Mouse (Mus musculus) MEL-GATA-1-ER (cell line): ENCODE results near the gene Bub1b.

ENCODE experiments used
- DNase-seq: peaks from one replicate; pipeline ENCODE4 v3.0.0-alpha.2; 2012; ENCODE audit warnings: low read depth; ENCODE audit errors: extremely low read depth

Bub1b gene

DNA sequence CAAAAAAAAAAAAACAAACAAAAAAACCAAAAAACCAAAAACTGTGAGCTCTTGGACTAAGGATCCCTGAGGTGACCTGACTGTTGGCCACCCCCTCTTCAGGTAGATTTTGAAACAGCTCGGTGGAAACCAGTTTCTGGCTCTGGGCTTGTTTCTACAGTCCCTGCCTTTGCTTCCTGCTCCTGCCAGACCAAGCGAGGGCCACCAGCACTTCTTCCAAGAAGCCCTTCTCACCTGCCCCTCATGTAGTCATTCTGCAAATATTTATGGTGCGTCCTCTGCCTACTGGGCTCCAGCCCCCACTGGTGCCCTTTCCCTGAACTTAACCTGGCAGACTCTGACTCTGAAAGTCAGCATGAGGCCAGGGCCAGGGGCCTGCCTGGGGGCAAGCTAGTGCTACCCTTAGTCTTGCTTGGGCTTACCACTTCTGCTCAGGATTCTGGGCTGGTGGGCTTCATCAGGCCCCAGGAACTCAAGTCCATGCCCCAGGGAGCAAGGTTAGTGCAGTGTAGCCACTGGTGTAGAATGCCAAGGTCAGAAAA, 67.0 kb downstream of the Bub1b start:
- DNase-seq: no peak

DNA sequence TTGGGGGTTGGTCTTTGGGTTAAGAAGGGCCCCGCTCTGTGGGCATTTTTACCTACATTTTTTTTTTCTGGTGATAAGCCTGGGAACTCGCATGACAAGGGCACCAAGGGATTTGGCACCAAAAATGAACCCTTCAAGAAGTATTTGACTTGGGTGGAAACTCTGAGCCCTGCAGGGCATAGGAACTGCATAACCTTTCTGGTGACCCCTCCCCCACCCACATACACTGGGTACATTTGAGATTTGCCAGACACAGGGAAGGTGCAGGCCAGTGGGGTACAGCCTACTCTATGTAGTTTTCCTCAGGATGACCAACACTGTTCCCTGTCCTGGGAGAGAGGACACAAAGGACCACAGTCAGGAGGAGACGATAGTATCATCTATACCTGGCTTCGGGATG, 67.6 kb downstream of the Bub1b start:
- no peak for DNase-seq

DNA sequence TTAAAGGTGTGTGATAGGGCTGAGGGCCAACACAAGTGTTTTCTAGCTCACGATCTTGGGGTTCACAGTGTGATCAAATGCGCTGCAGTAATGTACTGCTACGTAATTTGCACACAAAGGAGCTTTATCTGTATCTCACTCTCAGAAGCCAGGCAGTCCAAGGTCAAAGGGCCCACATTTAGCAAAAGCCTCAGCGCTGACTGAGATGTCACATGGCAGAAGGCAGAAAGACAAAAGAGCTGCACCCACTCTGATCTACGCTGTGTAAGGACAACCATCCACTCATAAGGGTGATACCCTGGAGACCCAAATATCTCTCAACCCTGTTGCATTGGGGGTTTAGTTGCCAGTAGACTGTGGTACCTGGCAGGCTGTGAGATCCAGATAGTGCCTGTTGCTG, 69.2 kb downstream of the Bub1b start:
- no peak for DNase-seq

DNA sequence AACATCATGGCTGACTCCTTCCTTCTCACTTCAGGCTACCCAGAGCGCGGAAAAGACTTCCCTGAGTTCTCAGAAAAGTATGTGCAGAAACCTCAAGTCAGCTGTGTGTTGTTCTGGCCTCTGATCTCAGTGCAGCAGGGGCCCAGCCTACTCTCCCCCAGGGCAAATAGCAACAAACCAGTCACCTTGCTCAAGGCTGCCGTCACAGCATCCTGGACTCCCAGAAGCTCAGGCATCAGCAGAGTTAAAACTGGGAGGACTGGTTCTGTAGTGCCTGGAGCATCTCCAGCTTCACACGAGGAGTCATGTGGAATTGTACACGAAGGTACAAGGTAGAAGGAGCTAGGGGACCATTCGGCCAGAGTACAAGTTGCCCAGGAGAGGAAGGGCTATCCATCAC, 71.2 kb downstream of the Bub1b start:
- no peak for DNase-seq

DNA sequence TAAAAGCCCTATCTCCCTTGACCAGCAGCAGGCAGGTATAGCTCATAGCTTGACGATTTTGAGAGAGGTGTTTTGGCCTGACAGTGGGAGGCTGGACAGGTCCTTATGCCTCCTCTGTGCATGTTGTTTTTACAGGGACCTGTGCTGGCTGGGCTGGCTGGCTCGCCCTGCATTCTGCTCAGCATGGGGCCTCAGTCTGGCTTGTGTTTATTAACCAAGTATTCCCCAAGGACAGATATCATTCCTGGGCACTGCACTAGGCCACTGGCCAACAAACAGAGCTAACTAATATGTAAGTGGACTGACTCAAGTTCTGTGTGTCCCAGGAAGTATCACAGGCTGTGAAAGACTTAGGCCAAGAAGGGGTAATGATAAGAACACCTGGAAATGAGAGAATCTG, 71.8 kb downstream of the Bub1b start:
- DNase-seq: no peak

DNA sequence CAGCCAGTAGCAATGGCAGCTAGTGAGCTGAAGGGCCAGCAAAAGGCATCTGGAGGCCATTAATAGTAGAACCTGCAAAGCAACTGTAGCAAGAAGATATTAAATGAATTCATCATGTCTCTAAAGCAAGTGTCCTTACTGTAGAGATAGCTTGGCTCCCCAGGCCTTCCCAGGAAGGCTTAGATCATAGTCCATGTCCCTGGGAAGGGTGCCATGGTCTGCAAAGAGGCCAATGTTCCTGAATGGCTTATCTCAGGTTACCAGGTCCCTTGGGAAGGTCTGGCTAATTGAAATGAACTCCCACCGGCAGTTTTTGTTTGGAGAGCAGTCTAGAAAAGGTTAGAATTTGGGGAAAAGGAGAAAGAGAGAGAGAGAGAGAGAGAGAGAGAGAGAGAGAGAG, 73.7 kb downstream of the Bub1b start:
- DNase-seq: no peak

DNA sequence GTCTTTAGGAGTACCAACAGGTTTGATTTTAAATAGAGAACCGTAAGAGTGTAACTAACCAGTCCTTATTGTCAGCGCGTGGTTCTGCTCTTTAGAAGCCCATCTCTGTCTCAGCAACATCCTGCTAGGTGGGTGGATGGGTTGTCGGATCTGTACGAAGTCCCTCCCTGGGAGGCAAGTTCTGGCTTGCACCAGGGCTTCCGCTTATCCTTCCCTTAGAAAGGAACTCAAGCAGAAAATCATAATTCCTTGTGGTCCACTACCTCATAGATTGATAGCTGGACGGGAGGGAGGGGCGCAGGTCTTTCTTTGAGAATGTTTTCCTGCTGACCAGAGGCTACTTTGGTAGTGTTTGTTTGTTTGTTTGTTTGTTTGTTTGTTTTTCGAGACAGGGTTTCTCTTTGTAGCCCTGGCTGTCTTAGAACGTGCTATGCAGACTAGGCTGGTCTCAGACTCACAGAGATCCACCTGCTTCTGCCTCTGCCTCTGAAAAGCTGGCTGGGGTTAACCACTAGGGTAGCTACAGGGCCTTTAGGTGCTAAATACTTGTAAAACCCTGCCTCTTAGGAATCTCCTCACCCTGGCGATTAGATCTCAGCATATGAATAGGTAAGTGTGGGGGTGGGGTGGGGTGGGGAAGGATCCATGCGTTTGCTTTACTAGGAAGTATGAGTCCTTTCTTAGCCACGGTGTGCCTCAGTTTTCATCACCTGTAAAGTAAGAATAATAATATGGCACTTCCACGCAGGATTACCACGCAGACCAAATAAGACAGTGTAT, 75.9 kb downstream of the Bub1b start:
- DNase-seq: no peak

DNA sequence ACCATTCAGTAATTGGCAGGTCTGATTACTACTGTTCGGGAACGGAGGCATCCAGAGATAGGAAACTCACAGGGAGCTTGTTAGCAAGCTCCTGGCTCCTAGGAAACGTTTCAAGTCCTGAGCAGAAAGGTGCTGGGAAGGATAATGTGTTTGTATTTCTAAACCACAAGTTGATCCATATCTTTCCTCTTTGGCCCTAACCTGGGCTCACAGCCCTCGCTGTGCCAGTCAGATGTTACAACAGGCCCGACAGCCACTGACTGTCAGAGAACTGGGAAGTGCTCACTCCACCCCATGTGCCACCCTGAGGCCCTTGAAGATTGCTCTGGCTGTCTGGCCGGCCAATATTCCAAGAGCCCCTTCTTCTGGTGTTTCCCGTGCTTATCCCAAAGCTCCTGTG, 76.5 kb downstream of the Bub1b start:
- no peak for DNase-seq

DNA sequence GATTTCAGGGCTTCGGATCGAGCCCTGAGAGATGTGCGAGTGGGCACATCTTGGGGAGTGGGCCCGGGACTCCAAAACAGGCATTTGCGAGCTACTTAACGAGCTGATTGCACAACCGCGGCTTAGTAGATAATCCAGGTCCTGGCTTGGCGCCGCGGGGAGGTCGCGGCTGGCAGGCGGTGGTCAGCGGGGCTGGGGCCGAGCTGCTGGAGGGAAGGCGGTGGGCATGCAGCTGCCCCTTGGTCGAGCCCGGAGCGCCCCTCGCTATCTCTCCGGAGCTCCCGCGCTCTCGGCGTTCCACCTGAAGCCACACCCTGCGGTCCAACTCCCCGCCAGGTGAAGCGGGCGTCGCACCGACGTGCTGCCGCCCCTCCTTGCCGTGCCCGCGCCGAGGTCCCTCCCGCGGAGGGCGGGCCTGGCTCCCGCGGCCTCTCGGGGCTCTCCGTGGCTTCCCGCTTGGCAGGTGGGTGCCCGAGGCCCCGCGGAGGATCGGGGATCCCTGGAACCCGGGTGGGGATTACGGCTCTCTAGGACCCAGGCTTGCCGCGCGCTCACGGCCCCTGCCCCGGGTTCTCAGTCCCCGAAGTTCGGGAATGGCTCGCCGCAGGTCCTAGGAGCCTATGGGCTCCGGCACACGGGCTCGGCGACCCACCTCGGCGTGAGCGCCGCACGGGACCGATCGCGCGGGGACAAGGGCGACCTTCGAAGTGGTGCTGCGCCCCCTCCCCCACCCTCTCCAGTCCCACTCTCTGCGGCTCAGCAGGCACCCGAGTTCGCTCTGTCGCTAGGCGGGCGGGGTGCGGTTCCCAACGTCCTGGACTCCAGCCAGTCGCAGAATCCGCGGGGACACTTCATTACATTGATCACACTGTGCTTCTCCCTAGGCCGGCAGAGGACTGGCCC, 79.1 kb downstream of the Bub1b start:
- no peak for DNase-seq

DNA sequence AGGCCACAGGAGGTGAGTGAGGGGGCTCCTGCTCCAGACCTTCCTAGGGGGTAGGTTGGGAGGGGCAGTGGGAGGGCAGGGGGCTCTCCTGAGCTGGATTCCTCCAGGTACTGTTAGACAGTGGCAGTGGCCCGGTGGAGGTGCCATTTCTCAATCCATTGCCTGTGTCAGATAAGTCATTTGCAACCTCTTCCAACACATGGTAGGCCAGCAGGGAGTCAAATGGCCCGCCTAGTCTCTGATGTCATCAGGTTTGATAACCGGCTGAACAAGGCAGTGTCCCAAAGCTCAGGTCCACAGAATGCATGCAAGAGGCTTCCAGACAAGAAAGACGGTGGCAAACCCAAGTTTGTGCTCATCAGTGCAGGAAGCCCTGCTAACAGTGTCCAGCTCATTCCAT, 79.8 kb downstream of the Bub1b start:
- no peak for DNase-seq

DNA sequence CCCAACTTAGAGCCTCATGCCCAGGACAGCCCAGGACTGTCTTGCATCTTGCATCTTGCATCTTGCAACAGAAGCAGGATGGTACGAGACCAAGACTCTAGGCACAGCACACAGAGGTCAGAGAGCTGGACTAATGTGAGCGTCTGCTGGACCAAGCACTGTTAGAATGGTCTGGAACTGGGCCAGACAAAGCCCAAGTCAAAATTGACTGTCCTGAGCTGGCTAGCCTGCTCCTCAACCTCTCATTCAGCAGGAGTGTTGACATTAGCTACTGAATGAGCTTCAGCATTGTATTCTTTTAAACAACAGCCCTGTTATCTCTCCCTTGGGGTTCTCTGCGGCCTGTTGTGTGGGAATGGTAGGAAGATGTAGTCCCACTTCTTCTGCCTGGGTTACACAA, 81.6 kb downstream of the Bub1b start:
- no peak for DNase-seq

DNA sequence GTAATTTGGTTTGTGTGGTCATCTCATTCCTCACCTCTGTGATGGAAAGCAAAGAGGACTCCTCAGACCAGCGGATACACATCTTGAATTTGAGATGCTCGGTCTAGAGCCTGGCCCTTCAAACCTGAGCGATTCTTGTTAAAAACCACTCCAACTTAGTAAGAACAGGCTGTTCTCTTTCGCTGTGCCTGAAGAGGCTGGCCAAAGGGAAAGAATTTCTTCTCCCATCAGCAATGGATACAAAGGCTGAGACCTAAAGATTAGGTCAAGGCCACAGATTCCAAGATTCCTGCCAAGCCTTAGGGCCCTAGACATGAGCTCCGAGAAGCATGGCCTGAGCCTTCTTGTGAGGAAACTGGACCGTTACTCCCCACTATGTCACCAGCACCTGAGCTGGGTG, 82.9 kb downstream of the Bub1b start:
- no peak for DNase-seq

DNA sequence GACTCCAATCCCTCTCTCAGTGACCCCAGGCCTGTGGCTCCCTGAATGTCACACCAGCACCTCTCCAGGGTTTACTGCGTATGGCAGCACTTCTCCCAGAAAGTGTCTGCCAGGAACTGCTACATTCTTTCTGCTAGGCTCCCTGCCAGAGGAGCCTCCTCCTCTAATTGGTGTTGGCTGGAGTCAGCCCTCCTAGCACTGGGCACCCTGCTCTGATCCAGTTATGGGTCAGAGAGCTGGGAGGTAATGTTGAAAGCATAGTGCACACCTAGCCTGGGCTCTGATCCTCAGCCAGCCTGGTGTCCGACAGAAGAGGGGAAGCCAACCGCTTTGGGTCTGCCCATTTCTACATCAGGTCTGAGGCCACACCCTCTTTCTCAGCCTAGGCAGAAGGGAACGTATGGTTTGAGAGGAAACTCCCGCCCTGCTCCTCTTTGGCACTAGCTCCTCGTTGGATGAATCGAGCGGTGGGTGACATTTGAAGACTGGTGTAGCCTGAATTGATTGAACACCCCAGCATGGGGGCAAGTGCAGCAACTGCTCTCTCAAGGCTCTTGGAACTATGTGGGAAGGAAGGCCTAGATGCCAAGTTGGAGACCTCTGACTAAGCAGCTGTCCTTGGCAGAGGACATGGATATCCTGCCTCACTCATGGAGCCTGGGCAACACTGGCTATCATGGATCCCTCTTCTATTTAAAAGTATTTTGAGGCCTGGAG, 84.7 kb downstream of the Bub1b start:
- no peak for DNase-seq

DNA sequence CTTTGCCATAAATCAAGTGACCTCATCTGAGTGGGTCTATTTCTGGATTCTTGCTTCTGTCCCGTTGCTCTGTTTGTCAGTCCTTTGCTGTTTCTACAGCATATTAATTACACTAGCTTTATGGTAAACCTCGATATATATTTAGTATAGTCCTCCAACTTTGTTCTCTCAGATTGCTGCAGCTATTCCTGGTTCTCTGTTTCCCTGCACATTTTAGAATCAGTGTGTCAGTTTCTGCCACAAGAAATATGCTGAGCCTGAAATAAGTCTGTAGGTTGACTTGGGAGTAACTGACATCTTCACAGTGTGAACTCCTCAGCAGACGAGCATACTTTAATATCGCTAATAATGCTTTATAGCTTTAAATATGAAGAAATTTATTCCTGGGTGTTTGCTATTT, 87.1 kb downstream of the Bub1b start:
- no peak for DNase-seq

DNA sequence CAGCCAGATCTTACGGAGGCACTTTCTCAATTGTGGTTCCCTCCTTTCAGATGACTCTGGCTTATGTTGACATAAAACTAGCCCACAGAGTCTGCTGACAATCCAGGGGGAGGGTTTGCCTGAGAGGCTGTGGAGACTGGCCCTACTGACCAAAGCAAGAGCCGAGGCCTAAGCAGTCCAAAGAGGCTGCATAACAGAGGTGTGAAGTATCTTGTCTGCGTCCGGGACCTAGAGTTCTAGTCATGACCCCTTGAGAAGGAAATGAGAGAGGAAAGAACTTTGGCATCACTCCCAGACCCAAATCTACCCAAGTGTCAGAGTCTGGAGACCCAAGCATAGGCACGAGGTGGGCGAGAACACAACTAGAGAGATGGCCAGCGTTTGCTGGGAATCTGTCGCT, 88.7 kb downstream of the Bub1b start:
- no peak for DNase-seq

DNA sequence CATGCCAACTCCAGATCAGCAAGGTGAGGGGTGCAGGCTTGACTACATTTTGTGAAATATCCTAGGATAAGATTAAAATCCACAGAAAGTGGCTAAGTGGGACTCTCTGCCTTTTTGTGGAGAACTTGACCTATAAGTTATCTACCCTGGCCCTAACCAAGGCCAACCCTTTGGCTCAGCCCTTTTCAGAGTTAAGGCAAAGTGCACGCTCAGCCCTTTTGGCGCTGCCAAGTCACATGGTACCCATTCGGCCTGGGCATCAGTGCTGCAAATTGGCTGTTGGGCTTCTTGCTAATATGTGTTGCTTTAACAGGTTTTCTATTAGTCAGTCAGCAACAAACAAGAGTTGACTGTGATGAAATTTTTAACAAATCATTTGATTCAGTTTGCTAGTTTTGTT, 89.8 kb downstream of the Bub1b start:
- no peak for DNase-seq

DNA sequence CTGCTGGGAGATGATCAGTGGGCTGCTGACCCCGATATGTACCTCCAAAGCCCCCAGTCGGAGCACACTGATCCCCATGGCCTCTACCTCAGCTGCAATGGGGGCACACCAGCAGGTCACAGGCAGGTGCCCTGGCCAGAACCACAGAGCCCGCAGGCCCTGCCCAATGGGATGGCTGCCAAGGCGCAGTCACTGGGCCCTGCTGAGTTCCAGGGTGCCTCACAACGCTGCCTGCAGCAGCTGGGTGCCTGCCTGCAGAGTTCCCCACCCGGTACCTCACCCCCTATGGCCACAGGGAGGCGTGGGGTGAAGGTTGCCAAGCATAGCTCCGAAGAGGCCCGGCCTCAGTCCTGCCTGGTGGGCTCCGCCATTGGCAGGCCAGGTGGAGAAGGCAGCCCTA, 91.9 kb downstream of the Bub1b start:
- DNase-seq: no peak
